8 mouse cellular contexts compared by ENCODE assay signal in the genomic region with DNA sequence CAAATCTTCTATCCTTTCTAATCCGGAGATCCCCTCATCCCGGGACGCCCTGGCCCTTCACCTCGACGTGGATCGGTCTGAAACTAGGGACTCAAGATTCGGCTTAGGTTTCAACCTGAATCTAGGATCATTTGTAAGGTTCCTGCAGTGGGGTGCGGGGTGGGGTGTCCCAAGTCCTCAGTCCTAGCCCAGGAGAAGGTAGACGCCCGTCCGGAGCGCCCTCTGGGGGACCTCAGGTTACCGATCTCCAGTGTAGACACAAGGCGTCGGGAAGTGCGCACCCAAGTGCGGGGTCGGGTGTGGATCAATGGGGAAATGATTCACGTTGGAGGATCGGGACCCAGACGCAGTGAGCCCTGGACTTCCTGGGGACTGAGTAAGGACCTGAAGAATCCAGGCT. TPM values are rescaled to one million over a fixed set of nuclear protein-coding genes. Genes with fewer than 3 reads are reported as not detected.
DNase-seq lines count a peak whose midpoint lies in the region; ATAC-seq lines count a peak whose summit lies in the region.

No protein-coding gene starts in this region.

- peak overlapping the region; percentile 58 for H3K4me3 ChIP-seq in lung, embryonic 16.5 days (ENCODE audit: low read length)

- H3K4me1 ChIP-seq in lung, embryonic 16.5 days (replicated peaks; ENCODE audit: control insufficient read depth, insufficient read depth, low read length), result no peaks in the 10 kb centered on the region

- intact Hi-C loops in left cerebral cortex, postnatal 14 days (cut with DNase I), result no loop called here

- no peaks in the 10 kb centered on the region for H3K9me3 ChIP-seq in lung, embryonic 16.5 days (ENCODE audit: control insufficient read depth, low read length)

- ATAC-seq in lung, embryonic 16.5 days (ENCODE audit: low read depth), result no peak

- no peak overlapping the region for H3K27ac ChIP-seq in lung, embryonic 16.5 days (ENCODE audit: low read length)

- H3K36me3 ChIP-seq in lung, embryonic 16.5 days (ENCODE audit: control insufficient read depth, insufficient read depth, low read length), result no peaks in the 10 kb centered on the region

- H3K4me2 ChIP-seq in lung, embryonic 16.5 days (ENCODE audit: low read depth, low read length), result peak overlapping the region; percentile 79

- H3K27me3 ChIP-seq in lung, embryonic 16.5 days (ENCODE audit: control insufficient read depth, insufficient read depth, low read depth, low read length), result peaks cover 2% of the 10 kb centered on the region; the same call in 1 of the 2 replicates

- under 1% methylated on average over 21 of the region's 21 CpGs for whole genome bisulfite sequencing in lung, embryonic 16.5 days

- peak; percentile 10 for DNase-seq in cerebellum, adult 11 months
- no peak for DNase-seq in cerebellum, postnatal 14 days
- peak; percentile 41 for DNase-seq in adrenal gland, postnatal 10 days
- peak; percentile 95 for DNase-seq in heart, adult 11 months
- peak; percentile 15 to 41 for DNase-seq in kidney, adult 8-10 months
- peak; percentile 44 for DNase-seq in thymus, postnatal 25 days
- no peak for DNase-seq in left cerebral cortex, postnatal 14 days (ENCODE audit: low spot score in 2 of 2)

- no peak overlapping the region for H3K9ac ChIP-seq in lung, embryonic 16.5 days (ENCODE audit: low read length)

RNA-seq across cellular contexts. Expression of gene Olfr1373, which starts 21.8 kb away (rescaled TPM):
- not detected for total RNA-seq in adrenal gland, postnatal 10 days (2021)
- not detected in 2 replicates for polyA plus RNA-seq in lung, embryonic 16.5 days (2015; fragmentation: Nextera tagmentation; extraction: Ambion mirVana)
- total RNA-seq in left cerebral cortex, postnatal 14 days (2021), result not detected

RNA-seq across cellular contexts. Expression of gene Olfr1371, which starts 46.7 kb away (rescaled TPM):
- not detected for total RNA-seq in adrenal gland, postnatal 10 days (2021)
- polyA plus RNA-seq in lung, embryonic 16.5 days (2015; fragmentation: Nextera tagmentation; extraction: Ambion mirVana), result not detected in 2 replicates
- total RNA-seq in left cerebral cortex, postnatal 14 days (2021), result not detected

Comparison
In these comparisons a context has a peak if more than half of its experiments do, and no peak if none do; other contexts are left out.
1. DNase-seq: peak in cerebellum, adult 11 months (single experiment), adrenal gland, postnatal 10 days (single experiment), heart, adult 11 months (single experiment), kidney, adult 8-10 months (2 of 2) and thymus, postnatal 25 days (single experiment); none in cerebellum, postnatal 14 days (0 of 2) and left cerebral cortex, postnatal 14 days (0 of 2).